Mouse (Mus musculus) embryonic fibroblast, embryonic 13.5 days (primary cell): ENCODE data around the gene Epb41l1. TPM values are rescaled to one million over a fixed set of nuclear protein-coding genes. Genes with fewer than 3 reads are reported as not detected.

Source experiments
- H3K27ac ChIP-seq: 2 replicates; pipeline ENCODE4 v1.5.1; 2012; ENCODE audit warnings: low read length, control low read depth, inconsistent platforms; ENCODE audit not compliant: insufficient read depth
- H3K4me1 ChIP-seq: 2 replicates; pipeline ENCODE4 v1.6.1; 2011; ENCODE audit warnings: low read length; ENCODE audit not compliant: control insufficient read depth, insufficient read depth
- H3K4me3 ChIP-seq: 2 replicates; pipeline ENCODE4 v1.5.1; 2011; ENCODE audit warnings: mild to moderate bottlenecking, control low read depth, low read length; ENCODE audit not compliant: insufficient read depth
- CTCF ChIP-seq: IDR thresholded peaks from 2 replicates; pipeline ENCODE4 v1.5.1; 2011; ENCODE audit warnings: mild to moderate bottlenecking, control low read depth, low read length, moderate library complexity, borderline replicate concordance; ENCODE audit not compliant: insufficient read depth
- POLR2A ChIP-seq: IDR thresholded peaks from 2 replicates; pipeline ENCODE4 v1.6.1; 2011; ENCODE audit warnings: low read depth, mild to moderate bottlenecking, control low read depth, low read length, moderate library complexity
- polyA plus RNA-seq: library from polyadenylated mRNA; stranded (reverse); fragments of >200 nt; gene quantifications from 2 replicates; pipeline ENCODE4 v1.2.4, GENCODE M21; 2011; ENCODE audit warnings: low read depth; ENCODE audit not compliant: missing spikeins, insufficient read length

The Epb41l1 gene
- polyA plus RNA-seq, 1 experiment: 33.6 TPM

GRCm38 (mm10) chr2:156482299-156482698 is 61.6 kb downstream of the Epb41l1 start:
- H3K27ac ChIP-seq: no peak overlapping the region
- no peaks in the 10 kb centered on the region; the same call in 1 of the 2 replicates for H3K4me1 ChIP-seq
- no peak overlapping the region for H3K4me3 ChIP-seq
- TF ChIP-seq POLR2A: no peak
- peak; percentile 38; the same call in 1 of the 2 replicates for TF ChIP-seq CTCF

GRCm38 (mm10) chr2:156482764-156483163 is 62.1 kb downstream of the Epb41l1 start:
- Histone ChIP-seq H3K4me1 (no peaks in the 10 kb centered on the region; the same call in 1 of the 2 replicates), H3K4me3 (no peak overlapping the region), H3K27ac (no peak overlapping the region)
- TF ChIP-seq POLR2A (no peak), CTCF (no peak)

GRCm38 (mm10) chr2:156483204-156483603 is 62.5 kb downstream of the Epb41l1 start:
- Histone ChIP-seq H3K4me3 (no peak overlapping the region), H3K27ac (no peak overlapping the region), H3K4me1 (no peaks in the 10 kb centered on the region; the same call in 1 of the 2 replicates)
- no peak for TF ChIP-seq POLR2A
- no peak for TF ChIP-seq CTCF

- Histone ChIP-seq H3K4me1 (peaks cover 3% of the 10 kb centered on the region; the same call in 1 of the 2 replicates), H3K4me3 (no peak overlapping the region), H3K27ac (no peak overlapping the region)
- TF ChIP-seq POLR2A (no peak), CTCF (no peak)
Observed at GRCm38 (mm10) chr2:156486086-156486751, 65.5 kb downstream of the Epb41l1 start.

- Histone ChIP-seq H3K27ac (peak overlapping the region; percentile 44; the same call in 1 of the 2 replicates), H3K4me3 (no peak overlapping the region), H3K4me1 (peaks cover 6% of the 10 kb centered on the region; the same call in 1 of the 2 replicates)
- TF ChIP-seq CTCF (no peak), POLR2A (no peak)
Observed at GRCm38 (mm10) chr2:156487589-156488160, 67.0 kb downstream of the Epb41l1 start.

- Histone ChIP-seq H3K4me3 (no peak overlapping the region), H3K4me1 (peaks cover 6% of the 10 kb centered on the region; the same call in 1 of the 2 replicates), H3K27ac (peak overlapping the region; percentile 44; the same call in 1 of the 2 replicates)
- TF ChIP-seq POLR2A (no peak), CTCF (no peak)
Observed at GRCm38 (mm10) chr2:156488166-156488814, 67.6 kb downstream of the Epb41l1 start.

GRCm38 (mm10) chr2:156490176-156490575 is 69.5 kb downstream of the Epb41l1 start:
- Histone ChIP-seq H3K27ac (no peak overlapping the region), H3K4me3 (no peak overlapping the region), H3K4me1 (peaks cover 6% of the 10 kb centered on the region; the same call in 1 of the 2 replicates)
- TF ChIP-seq POLR2A: no peak
- TF ChIP-seq CTCF: no peak

GRCm38 (mm10) chr2:156491796-156492195 is 71.1 kb downstream of the Epb41l1 start:
- H3K4me1 ChIP-seq: peaks cover 6% of the 10 kb centered on the region; the same call in 1 of the 2 replicates
- TF ChIP-seq POLR2A (no peak), CTCF (no peak)
- no peak overlapping the region for H3K27ac ChIP-seq
- no peak overlapping the region for H3K4me3 ChIP-seq

GRCm38 (mm10) chr2:156493766-156494165 is 73.1 kb downstream of the Epb41l1 start:
- TF ChIP-seq POLR2A (no peak), CTCF (no peak)
- H3K4me1 ChIP-seq: 0 out of 2 replicates have a peak, but pooled peaks cover 3% of the 10 kb centered on the region
- H3K27ac ChIP-seq: no peak overlapping the region
- H3K4me3 ChIP-seq: no peak overlapping the region

- TF ChIP-seq CTCF: no peak
- Histone ChIP-seq H3K4me3 (no peak overlapping the region), H3K27ac (no peak overlapping the region), H3K4me1 (0 out of 2 replicates have a peak, but pooled peaks cover 3% of the 10 kb centered on the region)
Observed at GRCm38 (mm10) chr2:156494465-156494864, 73.8 kb downstream of the Epb41l1 start.

GRCm38 (mm10) chr2:156494875-156495274 is 74.2 kb downstream of the Epb41l1 start:
- Histone ChIP-seq H3K4me3 (no peak overlapping the region), H3K27ac (no peak overlapping the region), H3K4me1 (0 out of 2 replicates have a peak, but pooled peaks cover 3% of the 10 kb centered on the region)
- no peak for TF ChIP-seq CTCF
- no peak for TF ChIP-seq POLR2A
